15 mouse cellular contexts compared by ENCODE assay signal in the genomic region with DNA sequence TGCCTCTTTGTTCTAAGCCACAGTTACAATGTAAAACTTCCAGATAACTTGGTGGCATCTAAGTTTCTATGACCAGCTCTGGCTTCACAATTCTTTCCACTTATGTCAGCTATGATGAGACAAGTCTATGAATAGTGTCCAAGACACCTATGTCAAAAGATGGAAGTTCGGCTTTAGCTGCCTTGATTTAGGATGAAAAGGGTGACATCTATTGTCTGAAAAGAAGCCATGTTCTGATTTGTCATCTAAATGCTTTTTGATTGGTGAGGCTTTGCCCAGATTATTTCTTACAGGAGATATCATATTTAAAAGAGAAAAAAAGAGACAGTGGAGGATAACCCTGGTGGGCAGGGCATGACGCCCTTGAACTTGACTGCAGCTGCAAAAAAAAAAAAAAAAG.
"Had no signal": no experiment of that assay in that cellular context is flagged by ENCODE, and none has a peak within 500 bp of the region (broad histone marks: within the 10 kb centered on the region; RNA-seq: fewer than 3 reads in every experiment).

No protein-coding gene starts in this region.

- H3K36me3 ChIP-seq: liver, embryonic 13.5 days; midbrain, embryonic 15.5 days; stomach, embryonic 15.5 days had no signal

- DNase-seq: kidney, postnatal 10 days; kidney, postnatal 4 days; liver; liver, embryonic 13.5 days; liver, postnatal 0 days; right cerebral cortex, postnatal 14 days; thymus, adult 2 months; thymus, postnatal 25 days had no signal

- H3K9ac ChIP-seq: liver, embryonic 13.5 days; liver, postnatal 0 days; midbrain, embryonic 15.5 days; stomach, embryonic 15.5 days had no signal

- H3K4me3 ChIP-seq: left cerebral cortex, adult 2 months; liver, embryonic 13.5 days; megakaryocyte, embryonic 14.5 days; midbrain, embryonic 15.5 days; stomach, embryonic 15.5 days had no signal

- H3K4me2 ChIP-seq: liver, embryonic 13.5 days; midbrain, embryonic 11.5 days; midbrain, embryonic 15.5 days; stomach, embryonic 15.5 days had no signal

- H3K9me3 ChIP-seq: liver, embryonic 13.5 days; megakaryocyte, embryonic 14.5 days; midbrain, embryonic 15.5 days; stomach, embryonic 15.5 days had no signal

- H3K4me1 ChIP-seq: liver, embryonic 13.5 days; megakaryocyte, embryonic 14.5 days; midbrain, embryonic 15.5 days had no signal

- ATAC-seq: intestine, postnatal 0 days; liver, postnatal 0 days had no signal

- H3K27ac ChIP-seq: left cerebral cortex, adult 2 months; liver, embryonic 13.5 days; macrophage; midbrain, embryonic 15.5 days had no signal

- H3K27me3 ChIP-seq: liver, embryonic 13.5 days; megakaryocyte, embryonic 14.5 days; midbrain, embryonic 15.5 days; stomach, embryonic 15.5 days had no signal
